Mouse (Mus musculus) heart, postnatal 0 days (tissue): ENCODE measurements around the gene Cux2.
A peak's percentile ranks its signal among the peaks of the same experiment; 100 is the strongest.

ENCODE experiments used
- CTCF ChIP-seq: IDR thresholded peaks from 2 replicates; pipeline ENCODE4 v1.5.1; 2016; ENCODE audit warnings: antibody characterized with exemption, control low read depth, low read depth
- EP300 ChIP-seq: IDR thresholded peaks from 2 replicates; pipeline ENCODE4 v1.6.1; 2016; ENCODE audit warnings: antibody characterized with exemption, low read depth

DNA sequence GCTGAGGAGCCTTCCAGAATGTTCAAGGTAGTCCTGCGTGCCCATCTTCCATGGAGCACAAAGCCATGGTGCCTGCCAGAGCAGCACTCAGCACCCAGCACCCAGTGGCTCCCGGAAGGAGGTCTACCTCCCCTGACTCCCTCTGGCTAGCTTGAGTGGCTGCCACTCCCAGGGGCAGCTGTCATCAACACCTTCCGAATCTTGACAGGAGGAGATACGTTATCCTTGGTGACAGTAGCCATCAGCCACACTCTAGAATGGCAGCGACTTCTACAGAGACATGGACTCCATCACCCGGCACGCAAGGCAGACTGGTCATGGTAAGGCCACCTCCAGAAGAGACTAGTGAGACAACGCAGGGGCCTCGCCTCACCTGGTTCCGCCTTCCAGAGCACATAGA is 44.5 kb upstream of the Cux2 start:
- TF ChIP-seq CTCF, result no peak
- peak; percentile 99 for TF ChIP-seq EP300
